Mouse (Mus musculus): ENCODE data around the gene Me3. TPM values are rescaled to one million over a fixed set of nuclear protein-coding genes. Genes with fewer than 3 reads are reported as not detected.

Gene Me3
- 0.18 TPM for total RNA-seq (2023)

DNA sequence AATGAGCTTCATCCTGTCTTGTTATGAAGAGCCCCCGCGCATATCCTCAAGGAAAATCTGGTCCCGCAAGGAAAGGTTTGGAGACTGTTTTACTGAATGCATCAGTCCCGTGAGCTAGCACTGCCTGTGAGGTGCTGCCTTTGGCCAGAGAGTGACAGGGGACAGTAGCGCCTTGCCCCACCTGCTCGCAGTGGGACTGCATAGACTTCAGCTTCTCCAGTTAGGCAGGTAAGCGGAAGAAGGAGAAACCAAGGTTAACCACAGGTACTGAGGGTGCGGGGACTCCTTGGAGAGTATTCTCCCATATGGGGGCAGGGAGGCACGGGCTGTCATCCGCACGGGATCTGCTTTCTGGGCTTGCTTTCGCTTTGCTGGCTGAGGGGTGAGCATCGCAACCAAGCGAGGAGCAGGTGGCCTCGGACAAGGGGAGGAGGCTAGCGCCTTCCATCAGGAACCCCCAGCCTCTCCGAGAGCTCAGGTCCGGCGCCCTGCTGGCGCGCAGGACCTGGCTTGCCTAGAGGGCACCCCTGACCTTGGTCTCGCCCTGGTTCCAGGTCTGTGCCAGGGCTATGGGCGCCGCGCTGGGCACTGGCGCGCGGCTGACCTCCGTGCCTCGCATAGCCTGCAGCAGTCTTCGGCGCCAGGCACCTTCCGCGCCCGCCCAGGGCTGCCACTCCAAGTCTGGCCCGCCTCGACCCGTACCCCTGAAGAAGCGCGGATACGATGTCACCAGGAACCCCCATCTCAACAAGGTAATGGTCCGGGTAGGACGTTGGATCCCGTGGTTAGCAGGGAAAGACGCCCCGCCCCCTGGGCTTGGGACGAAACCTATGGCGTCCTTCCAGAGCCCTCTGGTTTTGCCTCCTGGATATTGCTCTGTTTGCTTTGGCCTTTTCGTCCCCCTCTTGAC is at the start of gene Me3:
TSS of gene Me3 (plus strand) at position 51 of the 910 bp plus-strand sequence.

GRCm38 (mm10) chr7:89903442-89904343 is 271.5 kb downstream of the Me3 start, which contains the start of gene Ccdc81:
Gene Ccdc81 (minus strand): TSS chr7:89903629.

Other genes with a start within 250 kb of the Me3 start
- gene Tmem135, start 228.2 kb upstream of the Me3 start, total RNA-seq (2023), result 44.3 TPM
- gene Fzd4, start 228.0 kb upstream of the Me3 start, total RNA-seq (2023), result 0.38 TPM
- gene Prss23, start 105.2 kb upstream of the Me3 start, total RNA-seq (2023), result 0.92 TPM